Mouse (Mus musculus) A20 (cell line): Measurements from ENCODE around the gene Ttc39b.

Source experiments
- DNase-seq: peaks from one replicate; pipeline ENCODE4 v3.0.0-alpha.2; 2011; ENCODE audit warnings: low read depth, low spot score

Gene Ttc39b

DNA sequence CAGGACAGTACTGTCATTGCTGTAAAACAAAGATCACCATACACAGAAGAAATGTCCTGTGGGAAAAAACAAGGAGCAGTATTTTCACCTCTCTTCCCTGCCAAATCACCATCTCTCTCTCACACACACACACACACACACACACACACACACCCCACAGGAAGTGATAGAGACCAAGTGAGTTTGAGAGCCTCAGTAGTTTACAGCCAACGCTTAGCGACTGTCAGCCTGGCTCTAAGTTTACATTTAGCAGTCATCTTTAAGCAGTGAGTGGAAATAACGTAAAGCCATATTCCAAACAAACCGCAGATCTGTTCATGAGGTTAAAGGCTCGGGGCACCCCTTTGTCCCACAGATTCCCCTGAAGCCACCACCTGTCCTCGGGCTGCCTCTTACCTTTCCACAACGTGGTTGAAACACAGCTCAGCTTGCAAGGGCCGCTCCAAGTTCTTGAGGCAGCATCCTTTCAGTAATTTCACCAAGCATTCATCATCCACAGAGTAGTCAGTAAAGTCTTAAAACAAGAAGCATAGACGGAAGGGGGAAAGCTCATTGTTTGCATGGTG, 91.7 kb downstream of the Ttc39b start:
- no peak for DNase-seq

DNA sequence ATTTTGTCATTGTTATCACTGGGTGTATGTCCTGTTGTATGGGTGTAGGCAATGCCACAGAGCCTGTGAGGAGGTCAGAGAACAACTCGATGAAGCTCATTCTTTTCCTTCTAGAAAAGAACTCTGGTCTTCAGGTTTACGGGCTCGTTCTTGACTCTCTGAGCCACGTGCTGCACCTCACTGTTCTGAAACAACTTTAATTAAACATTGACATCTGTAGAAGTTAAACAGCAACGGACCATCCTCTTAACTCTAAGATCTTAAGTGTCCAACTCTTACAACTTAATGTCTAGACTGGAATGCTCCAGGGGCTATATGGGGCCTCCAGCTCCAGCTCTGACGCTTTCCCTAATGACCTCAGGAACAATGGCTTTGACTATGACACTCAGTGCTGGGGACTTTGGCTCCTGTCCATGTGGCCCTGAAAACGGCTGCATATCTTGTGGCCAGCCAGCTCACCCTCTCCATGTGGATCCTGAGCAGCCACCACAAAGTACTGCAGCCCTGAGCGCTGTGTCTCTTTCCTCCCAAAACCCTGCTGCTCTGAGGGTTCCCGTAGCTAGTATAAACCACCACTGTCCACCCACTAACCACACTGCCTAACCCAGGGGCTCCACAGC, 95.3 kb downstream of the Ttc39b start:
- DNase-seq, result no peak

DNA sequence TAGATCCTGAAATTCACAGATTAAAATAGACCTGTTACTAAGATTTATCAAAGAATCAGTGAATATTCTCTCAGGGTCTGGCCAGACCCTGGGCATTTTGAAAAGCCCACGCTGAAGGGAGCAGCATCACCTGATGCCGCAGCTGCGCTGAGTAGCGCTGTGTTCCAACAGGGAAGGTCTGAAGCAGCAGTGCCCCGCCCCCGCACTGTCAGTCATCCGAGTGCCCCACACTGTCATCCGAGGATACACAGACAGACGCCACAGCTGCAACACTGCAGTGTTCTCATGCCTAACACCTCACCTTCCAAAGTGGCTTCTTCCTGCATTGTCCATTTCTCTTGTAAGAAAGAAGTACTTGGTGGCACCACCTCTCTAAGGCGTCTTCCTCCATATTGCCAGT, 96.0 kb downstream of the Ttc39b start:
- no peak for DNase-seq

DNA sequence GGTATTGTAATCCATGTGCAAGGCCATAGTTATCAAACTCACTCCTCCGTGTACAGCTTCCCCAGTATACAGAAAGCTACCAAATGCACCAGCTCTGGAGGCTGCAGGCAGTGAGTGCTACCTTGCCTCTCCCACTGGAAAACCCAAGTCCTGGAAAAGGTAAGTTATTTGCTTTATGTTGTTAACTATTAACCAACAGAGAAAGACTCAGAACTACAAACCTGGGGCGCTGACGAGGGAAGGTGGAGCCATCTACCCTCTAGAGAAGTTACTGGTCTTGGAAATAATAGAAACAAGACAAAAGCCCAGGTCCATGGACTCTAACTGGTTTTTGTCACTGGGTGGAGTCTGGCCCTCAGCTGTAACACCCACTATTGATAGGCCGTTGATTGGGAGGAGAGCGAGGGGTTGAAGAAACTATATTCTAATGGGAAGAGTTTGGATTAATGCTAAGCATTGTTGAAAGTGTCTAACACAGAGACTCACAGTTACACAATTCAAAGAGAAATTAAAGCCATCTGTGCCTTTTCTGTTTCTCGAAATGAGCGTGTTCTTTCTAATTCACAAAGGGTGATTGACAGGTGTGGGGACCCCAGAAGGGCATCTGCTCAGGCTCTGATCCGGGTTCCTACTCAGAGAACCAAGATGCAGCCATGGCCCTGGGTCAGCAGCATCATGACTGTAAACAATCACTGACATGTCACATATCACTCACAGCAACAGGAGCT, 98.3 kb downstream of the Ttc39b start:
- no peak for DNase-seq

DNA sequence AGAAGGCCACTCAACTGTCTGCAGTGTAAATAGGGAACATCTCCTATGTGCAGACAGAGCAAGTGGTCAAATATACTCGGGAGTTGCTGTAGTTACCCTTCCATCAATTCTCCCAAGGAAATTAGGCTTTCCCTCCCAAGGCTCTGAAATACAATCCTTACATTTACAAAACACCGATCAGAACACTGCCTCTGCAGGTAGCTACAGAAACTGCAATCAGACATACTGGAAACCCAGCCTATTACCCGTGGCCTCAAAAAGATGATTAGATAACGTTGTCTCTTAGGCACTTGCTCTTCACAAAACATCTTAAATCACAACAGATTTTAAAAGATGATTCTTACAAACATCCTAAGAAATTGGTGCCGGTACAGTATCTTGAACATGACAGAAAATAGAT, 99.8 kb downstream of the Ttc39b start:
- peak; percentile 25 for DNase-seq

DNA sequence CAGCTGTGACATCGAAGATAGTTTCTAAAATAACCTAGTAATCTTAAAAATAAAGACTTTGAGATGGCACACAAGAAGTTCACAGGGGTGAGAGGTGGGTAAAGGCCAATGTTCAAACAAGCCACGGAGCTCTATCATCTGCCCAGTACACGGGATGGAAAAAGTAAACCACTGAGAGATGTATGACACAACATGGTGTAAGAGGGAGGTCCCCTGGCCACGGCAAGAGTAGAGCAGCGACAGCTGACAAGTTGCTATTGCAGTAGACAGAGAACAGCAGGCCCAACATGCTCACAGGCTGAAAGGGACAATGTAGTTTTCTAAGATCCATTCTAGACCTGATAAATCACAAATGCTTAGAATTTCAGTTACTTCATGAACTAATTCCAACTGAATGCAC, 100.9 kb downstream of the Ttc39b start:
- no peak for DNase-seq

DNA sequence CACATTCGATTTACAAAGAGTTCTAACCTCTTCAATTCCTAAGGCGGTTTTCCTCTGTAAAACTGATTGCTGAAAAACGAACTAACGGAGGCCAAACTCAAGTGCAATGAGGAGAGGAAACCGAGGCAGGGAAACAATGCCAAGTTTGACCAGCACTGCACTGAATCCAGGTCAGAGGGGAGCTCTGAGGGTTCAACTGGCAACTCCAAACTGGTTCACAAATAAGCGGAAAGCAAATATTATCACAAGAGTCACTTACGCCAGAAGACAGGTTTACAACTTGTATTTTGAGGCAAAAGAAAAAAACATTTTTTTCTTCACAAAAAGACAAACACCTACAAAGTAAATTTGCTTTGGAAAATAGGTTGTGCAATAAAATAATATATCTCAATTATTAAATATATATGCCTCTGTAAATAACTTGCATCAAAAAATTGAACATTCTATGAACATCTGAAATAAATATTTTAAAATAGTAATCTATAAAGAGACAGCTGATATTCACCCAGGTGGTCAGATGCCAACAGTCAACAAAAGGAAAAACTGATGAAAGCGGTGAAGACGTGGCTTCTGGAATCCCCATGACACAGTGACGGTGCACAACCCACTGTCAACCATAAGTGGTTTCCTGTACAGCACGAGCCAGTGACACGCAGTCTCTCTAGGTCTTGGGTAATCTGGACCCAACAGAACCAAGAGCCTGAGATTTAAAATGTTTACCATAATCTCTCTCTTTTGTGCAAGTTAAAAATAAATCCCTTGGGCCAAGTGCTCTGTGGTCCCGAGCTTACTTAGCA, 103.1 kb downstream of the Ttc39b start:
- DNase-seq, result no peak

DNA sequence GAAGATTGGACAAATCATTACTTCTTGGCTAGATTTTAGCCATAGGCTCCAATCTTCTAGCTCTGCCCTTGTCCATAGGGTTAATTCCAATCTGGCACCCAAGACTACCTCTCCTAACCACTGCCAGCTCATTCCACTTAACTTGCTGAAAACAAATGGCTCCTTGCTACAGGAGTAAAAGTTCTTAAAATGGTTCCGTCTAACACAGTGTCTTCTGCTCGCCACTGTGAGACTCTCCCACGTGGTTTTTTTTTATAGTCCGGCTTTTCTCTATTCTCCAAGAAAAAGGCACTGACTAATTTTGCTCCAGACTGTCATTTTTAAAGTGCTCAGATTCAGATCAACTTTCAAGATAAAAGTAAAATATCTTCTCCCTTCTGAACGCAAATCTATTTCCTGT, 104.8 kb downstream of the Ttc39b start:
- DNase-seq, result no peak

DNA sequence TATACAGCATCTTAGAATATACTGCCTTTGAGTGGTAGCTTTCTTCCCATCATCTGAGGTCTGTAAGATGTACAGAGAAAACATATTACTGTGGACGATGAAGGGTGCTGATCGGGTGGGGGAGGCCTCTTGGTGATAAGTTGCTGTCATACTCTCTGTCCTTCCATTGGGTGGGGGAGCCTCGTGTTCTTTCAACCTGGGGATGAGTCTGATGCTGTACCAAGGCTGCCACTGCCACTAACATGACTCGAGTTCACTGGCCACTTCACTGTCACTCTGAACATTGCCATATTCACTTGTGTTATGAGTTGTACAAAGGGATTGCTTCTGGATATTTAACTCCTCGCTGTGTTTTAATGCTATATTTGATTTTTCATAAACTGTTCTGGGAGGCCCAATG, 106.9 kb downstream of the Ttc39b start:
- no peak for DNase-seq

DNA sequence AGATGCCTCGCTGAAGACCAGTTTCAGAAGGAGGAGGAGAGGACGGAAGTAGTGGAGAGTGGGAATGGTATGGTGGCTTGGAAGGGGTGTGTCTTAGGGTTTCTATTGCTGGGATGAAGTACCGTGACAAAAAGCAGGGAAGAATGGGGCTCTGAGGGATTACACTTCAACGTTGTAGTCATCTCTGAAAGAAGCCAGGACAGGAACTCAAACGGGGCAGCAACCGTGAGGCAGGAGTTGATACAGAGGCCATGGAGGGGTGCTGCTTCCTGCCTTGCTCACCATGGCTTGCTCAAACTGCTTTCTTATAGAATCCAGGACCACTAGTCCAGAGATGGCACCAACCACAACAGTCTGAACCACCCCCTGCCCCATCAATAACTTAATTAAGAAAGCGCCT, 107.7 kb downstream of the Ttc39b start:
- DNase-seq, result no peak

DNA sequence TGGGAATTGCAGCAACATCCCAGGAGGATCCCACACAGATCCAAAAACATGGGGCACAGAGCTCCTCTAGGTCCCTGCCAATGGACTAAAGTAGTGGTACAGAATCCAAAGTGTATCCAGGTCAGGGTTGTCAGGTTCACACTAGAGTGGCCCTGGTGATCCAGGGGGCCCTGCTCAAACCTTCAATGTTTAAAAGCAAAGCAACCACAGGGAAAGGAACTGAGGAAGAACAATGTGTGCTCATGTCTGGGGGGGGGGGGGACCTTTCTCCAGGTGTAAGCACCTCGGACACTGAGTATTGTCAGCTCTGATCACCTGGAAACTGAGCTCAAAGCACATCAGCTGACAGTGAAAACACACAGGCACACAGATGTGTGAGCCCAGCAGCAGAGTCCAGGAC, 108.3 kb downstream of the Ttc39b start:
- DNase-seq, result no peak

DNA sequence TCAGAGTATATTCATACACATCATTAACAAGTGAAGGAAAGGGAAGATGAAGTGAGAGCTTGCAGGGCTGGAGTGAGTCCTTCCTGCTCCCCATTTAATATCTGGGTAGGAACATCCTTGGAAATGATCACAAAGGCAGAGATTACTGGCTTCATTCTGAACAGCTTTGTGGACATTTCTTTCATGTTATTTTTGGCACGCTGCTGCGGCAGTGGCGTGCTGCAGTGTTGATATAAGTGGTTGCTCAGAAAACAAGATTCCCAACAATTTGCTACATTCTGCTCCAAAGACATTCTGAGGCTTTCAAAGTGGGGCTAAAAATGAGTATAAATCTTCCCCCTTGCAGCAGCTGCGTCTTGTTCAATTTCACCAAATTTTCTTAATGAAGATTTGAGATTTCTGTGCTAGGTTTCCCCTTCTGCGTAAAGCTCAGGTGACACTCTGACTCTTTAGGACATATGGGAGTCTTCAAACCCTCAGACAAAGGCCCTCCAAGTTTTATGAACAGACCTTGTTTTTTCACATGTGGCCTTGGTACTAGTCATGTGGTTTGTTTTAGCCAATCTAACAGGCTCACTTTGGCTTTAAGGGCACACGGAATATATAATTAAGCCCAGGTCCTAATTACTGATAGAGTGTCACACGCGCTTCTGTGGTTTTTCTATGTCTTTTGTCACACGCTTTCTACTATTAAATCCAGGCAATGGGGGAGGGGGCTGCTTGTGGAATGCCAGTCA, 109.1 kb downstream of the Ttc39b start:
- DNase-seq, result no peak

DNA sequence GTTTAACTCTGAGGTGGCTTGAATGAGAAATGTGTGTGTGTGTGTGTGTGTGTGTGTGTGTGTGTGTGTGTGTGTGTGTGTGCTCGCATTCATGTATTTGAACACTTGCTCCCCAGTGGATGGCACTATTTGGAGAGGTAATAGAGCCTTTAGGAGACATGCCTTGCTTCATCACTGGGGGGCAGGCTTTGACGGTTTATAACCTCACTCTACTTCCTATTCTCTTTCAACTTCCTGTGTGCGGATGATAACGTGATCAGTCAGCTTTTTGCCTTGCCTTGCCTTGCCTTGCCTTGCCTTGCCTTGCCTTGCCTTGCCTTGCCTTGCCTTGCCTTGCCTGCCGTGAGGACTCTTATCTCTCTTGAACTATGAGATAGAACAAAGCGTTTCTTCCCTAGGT, 110.3 kb downstream of the Ttc39b start:
- peak; percentile 30 for DNase-seq

DNA sequence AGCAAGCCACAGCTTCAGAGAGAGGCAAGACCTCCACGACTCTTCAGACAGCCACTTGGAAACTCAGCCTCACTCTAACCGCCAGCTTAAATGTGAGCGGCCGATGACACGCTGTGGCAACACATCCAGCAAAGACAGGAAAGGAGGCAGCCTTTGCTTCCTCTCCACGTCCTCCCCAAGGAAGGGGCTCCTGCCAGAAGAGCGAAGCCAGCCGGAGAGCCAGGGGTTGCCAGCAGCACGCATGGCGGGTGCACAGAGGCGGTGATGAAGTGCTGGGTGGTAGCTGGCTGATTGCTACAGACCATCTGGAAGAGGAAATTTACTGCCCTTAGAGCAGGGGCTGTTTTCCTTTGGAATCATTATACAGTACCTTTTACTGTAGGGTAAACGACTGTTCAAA, 112.3 kb downstream of the Ttc39b start:
- no peak for DNase-seq

DNA sequence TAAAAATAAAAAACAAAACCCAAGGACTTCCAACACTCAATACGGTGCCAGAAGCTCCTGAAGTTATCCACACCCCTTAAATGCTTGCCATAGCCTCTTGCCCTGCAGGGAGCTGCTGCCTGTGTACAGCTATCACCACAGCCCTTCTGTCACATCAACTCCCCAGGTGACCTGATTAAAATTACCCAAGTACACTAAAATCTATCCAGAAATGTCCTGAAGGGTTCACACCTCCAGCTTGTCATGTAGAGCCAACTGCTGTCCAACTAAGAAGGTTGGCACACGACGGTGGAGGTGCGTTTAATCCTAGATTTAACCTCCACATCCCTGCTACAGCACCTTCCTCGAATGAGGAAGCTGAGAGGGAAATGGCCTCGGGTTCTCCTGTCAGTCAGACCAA, 113.6 kb downstream of the Ttc39b start:
- no peak for DNase-seq

DNA sequence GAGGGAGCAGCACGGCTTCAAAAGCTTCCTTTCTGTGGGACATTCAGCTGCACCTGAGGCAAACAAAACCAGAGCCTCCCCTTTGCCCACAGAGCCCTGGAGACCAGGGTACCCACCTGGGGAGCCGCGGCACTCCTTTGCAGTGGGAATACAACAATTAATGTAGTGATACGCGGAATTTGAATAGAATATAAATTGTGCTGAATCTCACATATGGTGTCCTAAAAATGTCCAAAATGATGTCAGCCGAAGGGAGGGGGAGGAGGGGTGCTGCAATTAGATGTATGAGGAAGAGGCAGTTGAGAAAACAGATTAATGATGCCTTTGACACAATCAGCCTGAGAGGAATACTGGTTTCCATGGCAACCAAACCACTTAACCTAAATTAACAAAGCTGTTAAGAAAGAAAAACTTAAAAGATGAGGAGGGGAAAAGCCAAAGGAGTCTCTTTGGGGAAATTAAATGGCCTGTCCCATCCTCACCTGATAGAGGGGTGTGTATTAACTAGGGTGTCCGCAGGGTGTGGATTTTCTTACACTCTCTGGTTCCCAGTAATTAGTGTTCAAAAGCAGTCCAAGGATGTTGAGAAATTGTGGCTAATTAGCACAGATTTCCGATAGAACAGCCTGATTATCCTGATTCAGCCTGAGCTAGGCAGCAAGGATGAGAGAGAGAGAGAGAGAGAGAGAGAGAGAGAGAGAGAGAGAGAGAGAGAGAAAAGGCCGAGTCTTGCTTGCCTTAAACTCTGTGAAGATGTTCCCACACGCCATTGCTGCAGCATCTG, 117.1 kb downstream of the Ttc39b start:
- no peak for DNase-seq

DNA sequence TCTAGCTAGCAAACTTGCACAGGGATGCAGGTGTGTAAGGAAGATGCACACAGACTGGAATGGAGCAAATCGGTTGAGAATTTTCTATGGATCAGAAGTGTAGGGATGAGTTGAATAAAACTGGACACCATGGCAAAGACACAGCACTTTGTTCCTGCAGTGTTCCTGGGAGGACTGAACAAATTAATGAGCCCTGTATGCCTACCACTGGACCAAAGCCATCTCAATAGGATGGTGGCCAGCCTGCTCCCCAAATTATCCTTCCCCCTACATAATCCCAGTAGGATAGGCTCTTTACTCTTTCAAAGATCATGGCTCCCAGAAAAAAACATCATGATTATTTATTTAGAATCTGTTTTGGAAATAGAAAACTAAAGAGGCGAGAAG, 117.6 kb downstream of the Ttc39b start:
- no peak for DNase-seq

DNA sequence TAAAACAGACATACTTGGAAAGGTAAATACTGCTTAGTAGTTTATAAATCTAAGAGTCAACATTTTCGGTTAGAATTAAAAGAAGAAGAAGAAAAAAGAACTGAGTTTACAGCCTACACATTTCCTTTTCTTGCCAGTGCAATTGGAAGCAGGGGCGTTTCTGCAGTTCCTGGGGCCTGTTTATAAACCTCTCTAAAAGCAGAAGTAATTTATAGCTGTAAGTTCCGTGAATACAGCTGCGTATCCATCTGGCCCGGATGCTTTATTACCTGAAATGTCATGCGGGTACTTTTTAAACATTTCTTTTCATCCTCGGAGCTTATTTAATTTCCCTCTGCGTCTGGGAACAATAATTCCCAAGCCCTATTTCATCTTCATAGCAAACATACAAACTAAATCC, 124.7 kb downstream of the Ttc39b start:
- DNase-seq, result peak; percentile 34

DNA sequence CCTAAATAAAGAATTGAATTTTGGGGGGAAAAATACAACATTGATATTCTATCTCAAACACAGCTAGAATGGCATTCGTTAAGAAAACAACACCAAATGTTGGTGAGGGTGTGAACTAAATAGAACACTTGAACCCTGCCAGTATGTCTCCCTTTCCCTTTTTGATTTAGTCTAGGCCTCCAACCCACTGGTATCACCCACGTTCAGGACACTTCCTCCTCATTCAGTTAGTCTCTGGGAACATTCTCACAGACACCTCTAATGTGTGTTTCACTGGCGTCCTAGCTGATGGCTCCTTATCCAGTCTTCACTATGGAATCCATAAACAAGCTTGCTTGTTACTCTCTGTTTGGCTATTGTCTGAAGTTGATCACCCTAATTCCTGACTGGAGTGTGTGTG, 125.9 kb downstream of the Ttc39b start:
- no peak for DNase-seq

DNA sequence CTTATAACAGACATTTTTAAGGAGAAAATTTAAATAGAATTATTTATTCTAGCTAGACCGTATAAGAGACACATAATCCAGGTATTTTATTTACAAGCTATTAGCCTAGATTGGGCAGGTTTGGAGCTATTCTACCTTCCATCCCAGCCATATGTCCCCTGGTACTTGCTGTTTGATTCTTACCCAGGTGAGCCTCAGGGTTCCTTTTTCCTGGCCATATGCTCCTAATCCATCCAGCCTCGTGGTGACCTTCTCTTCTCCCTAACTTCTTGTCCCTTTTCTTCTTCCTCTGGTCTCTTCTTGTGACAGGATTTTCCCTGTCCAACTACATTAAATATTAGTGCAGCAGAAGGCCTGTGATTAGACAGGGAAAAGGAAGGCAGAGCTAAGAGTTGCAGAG, 134.3 kb downstream of the Ttc39b start:
- DNase-seq, result no peak

DNA sequence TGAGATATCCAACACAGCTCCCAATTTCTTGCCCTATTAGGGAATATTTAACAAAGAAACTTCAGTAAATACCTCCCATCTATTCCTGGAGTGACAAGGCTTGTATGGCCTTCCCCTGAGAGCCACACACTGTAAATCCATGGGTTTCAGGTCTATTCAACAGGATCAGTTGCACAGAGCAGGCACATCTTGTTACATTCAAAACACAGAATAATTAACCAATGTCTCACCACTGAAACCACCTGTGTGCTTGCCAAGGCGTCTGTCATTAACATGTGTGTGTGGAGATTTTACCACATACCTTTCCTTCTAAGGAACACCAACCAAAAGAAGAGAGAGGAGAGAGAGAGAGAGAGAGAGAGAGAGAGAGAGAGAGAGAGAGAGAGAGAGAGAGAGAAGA, 136.7 kb downstream of the Ttc39b start:
- DNase-seq, result no peak
